Mouse (Mus musculus): Measurements from ENCODE around the gene Fam117b. TPM values are rescaled to one million over a fixed set of nuclear protein-coding genes. Genes with fewer than 3 reads are reported as not detected.
A peak's percentile ranks its signal among the peaks of the same experiment; 100 is the strongest.

Fam117b gene
- total and polyA plus RNA-seq, 3 experiments = 62.7 to 126 (median 84.8) TPM

GRCm38 (mm10) chr1:59987399-59988040 lies 74.7 kb downstream of the Fam117b start:
- Histone ChIP-seq H3K27me3 (ENCODE audit: insufficient read depth, low read length) (no peaks in the 10 kb centered on the region), H3K9me3 (replicated peaks) (peaks cover 2% of the 10 kb centered on the region; the same call in 1 of the 2 replicates), H3K4me3 (ENCODE audit: low read depth, low read length) (no peak overlapping the region), H3K4me1 (ENCODE audit: insufficient read depth, low read depth, low read length) (no peaks in the 10 kb centered on the region), H3K36me3 (replicated peaks) (peaks cover 88% of the 10 kb centered on the region)
- ATAC-seq (ENCODE audit: extremely low read depth, insufficient number of reproducible peaks, low FRiP score, poor library complexity, severe bottlenecking) = no peak
- TF ChIP-seq CTCF (IDR thresholded peaks at IDR 0.05; ENCODE audit: low read depth, low read length) (no peak), POLR2AphosphoS5 (IDR thresholded peaks at IDR 0.05; ENCODE audit: insufficient replicate concordance, low read depth, low read length) (no peak)
- no peak for DNase-seq (ENCODE audit: low spot score)

- no peaks in the 10 kb centered on the region for H3K9me3 ChIP-seq (replicated peaks)
- peaks cover 48% of the 10 kb centered on the region for H3K36me3 ChIP-seq (replicated peaks)
- no peak overlapping the region for H3K4me3 ChIP-seq (ENCODE audit: low read depth, low read length)
- H3K27me3 ChIP-seq (ENCODE audit: insufficient read depth, low read length) = no peaks in the 10 kb centered on the region
- TF ChIP-seq TAL1 (conservative IDR thresholded peaks at IDR 0.05; ENCODE audit: low read depth, low read length) (no peak), GATA1 (IDR thresholded peaks at IDR 0.05; ENCODE audit: borderline replicate concordance, low read length) (no peak), CTCF (IDR thresholded peaks at IDR 0.05; ENCODE audit: low read depth, low read length) (no peak), POLR2AphosphoS5 (IDR thresholded peaks at IDR 0.05; ENCODE audit: insufficient replicate concordance, low read depth, low read length) (no peak), GATA2 (IDR thresholded peaks at IDR 0.05; ENCODE audit: borderline replicate concordance, low read depth, low read length) (no peak)
- ATAC-seq (ENCODE audit: extremely low read depth, insufficient number of reproducible peaks, low FRiP score, poor library complexity, severe bottlenecking) (no peak), DNase-seq (ENCODE audit: low spot score) (no peak)
- peaks cover 45% of the 10 kb centered on the region for H3K4me1 ChIP-seq (ENCODE audit: insufficient read depth, low read depth, low read length)
Measured at GRCm38 (mm10) chr1:59995646-59996045, 82.8 kb downstream of the Fam117b start.

- no peak for DNase-seq (ENCODE audit: low spot score)
- TF ChIP-seq TAL1 (conservative IDR thresholded peaks at IDR 0.05; ENCODE audit: low read depth, low read length) = no peak
Measured at GRCm38 (mm10) chr1:59997352-59997751, 84.5 kb downstream of the Fam117b start.

DNA sequence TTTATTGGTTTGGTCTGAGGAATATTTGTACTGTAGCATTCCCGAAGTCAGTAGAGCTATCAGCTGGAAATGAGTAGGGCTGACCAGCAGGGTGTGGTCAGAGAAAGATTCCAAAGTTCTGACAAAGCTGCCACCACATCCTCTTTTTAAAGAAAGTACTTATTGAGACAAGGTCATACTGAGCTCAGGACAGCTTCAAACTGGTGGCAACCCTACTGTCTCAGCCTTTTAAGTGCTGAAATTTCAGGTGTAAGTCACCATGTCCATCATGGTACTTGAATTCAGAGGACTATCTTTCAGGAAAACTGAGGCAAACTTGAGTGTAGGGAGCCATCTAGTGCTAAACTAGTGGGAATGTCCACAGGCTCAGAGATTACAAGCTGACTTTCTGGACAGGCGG lies 87.5 kb downstream of the Fam117b start:
- no peak for DNase-seq (ENCODE audit: low spot score)
- Histone ChIP-seq H3K4me1 (ENCODE audit: insufficient read depth, low read depth, low read length) (peaks cover 54% of the 10 kb centered on the region), H3K4me3 (ENCODE audit: low read depth, low read length) (no peak overlapping the region), H3K36me3 (replicated peaks) (peaks cover 17% of the 10 kb centered on the region), H3K9me3 (replicated peaks) (no peaks in the 10 kb centered on the region), H3K27me3 (ENCODE audit: insufficient read depth, low read length) (no peaks in the 10 kb centered on the region)
- TF ChIP-seq TAL1 (conservative IDR thresholded peaks at IDR 0.05; ENCODE audit: low read depth, low read length) = no peak
- TF ChIP-seq GATA1 (IDR thresholded peaks at IDR 0.05; ENCODE audit: borderline replicate concordance, low read length) = no peak
- no peak for ATAC-seq (ENCODE audit: extremely low read depth, insufficient number of reproducible peaks, low FRiP score, poor library complexity, severe bottlenecking)

More at GRCm38 (mm10) chr1:59997352-59997751, 84.5 kb downstream of the Fam117b start:
- H3K4me3 ChIP-seq (ENCODE audit: low read depth, low read length) = no peak overlapping the region
- H3K27me3 ChIP-seq (ENCODE audit: insufficient read depth, low read length) = no peaks in the 10 kb centered on the region
- peaks cover 54% of the 10 kb centered on the region for H3K4me1 ChIP-seq (ENCODE audit: insufficient read depth, low read depth, low read length)
- H3K36me3 ChIP-seq (replicated peaks) = peaks cover 37% of the 10 kb centered on the region
- H3K9me3 ChIP-seq (replicated peaks) = no peaks in the 10 kb centered on the region
- ATAC-seq (ENCODE audit: extremely low read depth, insufficient number of reproducible peaks, low FRiP score, poor library complexity, severe bottlenecking) = no peak

DNA sequence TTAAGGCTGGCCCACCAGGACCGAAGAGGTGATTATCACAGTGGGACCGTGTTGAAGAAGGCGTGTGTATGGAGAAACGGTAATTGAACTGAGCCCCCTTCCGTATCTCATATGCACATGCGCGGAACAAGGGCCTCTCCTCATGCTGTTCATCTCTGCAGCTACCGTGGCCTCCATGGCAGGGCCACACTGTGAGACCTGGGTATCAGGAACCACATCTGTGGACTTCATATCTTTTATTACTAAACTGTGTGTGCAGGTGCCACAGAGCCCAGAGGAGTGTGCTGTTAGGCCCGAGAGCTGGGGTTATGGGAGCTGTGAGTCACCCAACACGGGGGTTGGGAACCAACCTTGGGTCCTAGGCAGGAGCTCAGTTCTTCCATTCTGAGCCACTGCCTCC lies 94.5 kb downstream of the Fam117b start:
- Histone ChIP-seq H3K9me3 (replicated peaks) (no peaks in the 10 kb centered on the region), H3K27me3 (ENCODE audit: insufficient read depth, low read length) (no peaks in the 10 kb centered on the region), H3K36me3 (replicated peaks) (peaks cover 38% of the 10 kb centered on the region), H3K4me3 (ENCODE audit: low read depth, low read length) (no peak overlapping the region), H3K4me1 (ENCODE audit: insufficient read depth, low read depth, low read length) (peaks cover 44% of the 10 kb centered on the region)
- DNase-seq (ENCODE audit: low spot score) (no peak), ATAC-seq (ENCODE audit: extremely low read depth, insufficient number of reproducible peaks, low FRiP score, poor library complexity, severe bottlenecking) (peak; percentile 31; the same call in 1 of the 2 replicates)
- TF ChIP-seq TAL1 (conservative IDR thresholded peaks at IDR 0.05; ENCODE audit: low read depth, low read length) = no peak
- TF ChIP-seq POLR2AphosphoS5 (IDR thresholded peaks at IDR 0.05; ENCODE audit: insufficient replicate concordance, low read depth, low read length) = no peak
- no peak for TF ChIP-seq GATA2 (IDR thresholded peaks at IDR 0.05; ENCODE audit: borderline replicate concordance, low read depth, low read length)

GRCm38 (mm10) chr1:60008743-60009142 lies 95.9 kb downstream of the Fam117b start:
- Histone ChIP-seq H3K36me3 (replicated peaks) (peaks cover 42% of the 10 kb centered on the region), H3K4me3 (ENCODE audit: low read depth, low read length) (no peak overlapping the region), H3K4me1 (ENCODE audit: insufficient read depth, low read depth, low read length) (peaks cover 51% of the 10 kb centered on the region), H3K27me3 (ENCODE audit: insufficient read depth, low read length) (no peaks in the 10 kb centered on the region), H3K9me3 (replicated peaks) (no peaks in the 10 kb centered on the region)
- DNase-seq (ENCODE audit: low spot score) (no peak), ATAC-seq (ENCODE audit: extremely low read depth, insufficient number of reproducible peaks, low FRiP score, poor library complexity, severe bottlenecking) (no peak)
- TF ChIP-seq TAL1 (conservative IDR thresholded peaks at IDR 0.05; ENCODE audit: low read depth, low read length) = no peak
- no peak for TF ChIP-seq GATA2 (IDR thresholded peaks at IDR 0.05; ENCODE audit: borderline replicate concordance, low read depth, low read length)
- no peak for TF ChIP-seq GATA1 (IDR thresholded peaks at IDR 0.05; ENCODE audit: borderline replicate concordance, low read length)
- no peak for TF ChIP-seq CTCF (IDR thresholded peaks at IDR 0.05; ENCODE audit: low read depth, low read length)
- no peak for TF ChIP-seq POLR2AphosphoS5 (IDR thresholded peaks at IDR 0.05; ENCODE audit: insufficient replicate concordance, low read depth, low read length)

GRCm38 (mm10) chr1:60013779-60014178 lies 101.0 kb downstream of the Fam117b start:
- DNase-seq (ENCODE audit: low spot score) = no peak
- TF ChIP-seq POLR2AphosphoS5 (IDR thresholded peaks at IDR 0.05; ENCODE audit: insufficient replicate concordance, low read depth, low read length) = no peak
- no peak for TF ChIP-seq CTCF (IDR thresholded peaks at IDR 0.05; ENCODE audit: low read depth, low read length)
- TF ChIP-seq GATA2 (IDR thresholded peaks at IDR 0.05; ENCODE audit: borderline replicate concordance, low read depth, low read length) = no peak
- TF ChIP-seq TAL1 (conservative IDR thresholded peaks at IDR 0.05; ENCODE audit: low read depth, low read length) = no peak
- no peak for TF ChIP-seq GATA1 (IDR thresholded peaks at IDR 0.05; ENCODE audit: borderline replicate concordance, low read length)

More at GRCm38 (mm10) chr1:60013779-60014178, 101.0 kb downstream of the Fam117b start:
- H3K9me3 ChIP-seq (replicated peaks) = no peaks in the 10 kb centered on the region
- no peaks in the 10 kb centered on the region for H3K27me3 ChIP-seq (ENCODE audit: insufficient read depth, low read length)
- peaks cover 22% of the 10 kb centered on the region for H3K36me3 ChIP-seq (replicated peaks)
- H3K4me1 ChIP-seq (ENCODE audit: insufficient read depth, low read depth, low read length) = peaks cover 65% of the 10 kb centered on the region
- ATAC-seq (ENCODE audit: extremely low read depth, insufficient number of reproducible peaks, low FRiP score, poor library complexity, severe bottlenecking) = no peak
- H3K4me3 ChIP-seq (ENCODE audit: low read depth, low read length) = no peak overlapping the region

Data from G1E (cell line).